Mouse (Mus musculus): Measurements from ENCODE around the gene Scarb1. TPM values are rescaled to one million over a fixed set of nuclear protein-coding genes. Genes with fewer than 3 reads are reported as not detected.

The Scarb1 gene
- polyA plus RNA-seq, 1 experiment, result 16.8 TPM

DNA sequence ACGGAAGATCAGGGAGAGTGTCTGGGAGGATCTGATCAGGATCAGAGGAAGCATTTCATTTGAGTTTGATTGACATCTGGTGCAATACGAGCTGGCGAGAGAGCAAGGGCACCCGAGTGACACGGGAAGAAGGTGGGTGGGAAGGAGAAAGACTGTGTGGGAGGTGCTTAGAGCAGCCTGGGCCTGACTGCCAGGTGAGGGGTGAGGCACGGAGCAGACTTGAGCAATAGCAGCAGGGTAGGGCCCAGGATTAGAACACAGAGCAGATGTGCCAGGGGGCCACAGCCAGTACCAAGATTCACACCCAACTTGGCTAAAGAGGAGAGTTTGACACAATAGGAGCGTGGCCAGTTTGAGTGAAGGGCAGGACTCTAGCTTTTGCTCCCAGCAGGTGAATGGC lies 47.9 kb downstream of the Scarb1 start:
- TF ChIP-seq POLR2A (IDR thresholded peaks at IDR 0.05; ENCODE audit: borderline replicate concordance, insufficient read depth, low read length) (no peak), CTCF (IDR thresholded peaks at IDR 0.05; ENCODE audit: borderline replicate concordance, insufficient read depth, low read depth, low read length) (no peak)
- Histone ChIP-seq H3K27me3 (ENCODE audit: control insufficient read depth, insufficient read depth, low read length) (no peaks in the 10 kb centered on the region), H3K27ac (ENCODE audit: insufficient read depth, low read length) (no peak overlapping the region), H3K4me1 (ENCODE audit: control insufficient read depth, insufficient read depth, low read length) (no peaks in the 10 kb centered on the region), H3K4me3 (replicated peaks; ENCODE audit: insufficient read depth, low read depth, low read length) (no peak overlapping the region)
- DNase-seq, result no peak
- WGBS, result 50% methylated on average over 7 of the region's 7 CpGs

DNA sequence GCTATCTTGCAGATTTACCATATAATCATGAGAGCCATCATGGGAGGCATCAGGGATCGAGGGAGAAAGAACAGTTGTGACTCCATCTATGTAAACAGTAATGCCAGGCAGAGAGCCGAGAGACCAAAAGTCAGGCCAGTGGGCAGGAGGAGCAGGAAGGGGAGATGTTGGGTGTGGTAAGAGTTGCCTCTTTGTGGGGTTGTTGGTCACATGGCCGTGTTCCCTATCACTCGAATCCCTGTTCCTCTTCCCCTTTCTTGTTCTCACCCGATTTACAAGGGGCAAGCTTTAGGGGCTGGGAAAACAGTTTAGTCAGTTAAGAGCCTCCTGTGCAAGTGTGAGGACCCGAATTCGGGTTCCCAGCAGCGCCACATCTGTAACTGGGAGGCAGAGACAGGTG lies 49.0 kb downstream of the Scarb1 start:
- no peak for DNase-seq
- Histone ChIP-seq H3K27ac (ENCODE audit: insufficient read depth, low read length) (no peak overlapping the region), H3K4me3 (replicated peaks; ENCODE audit: insufficient read depth, low read depth, low read length) (no peak overlapping the region), H3K4me1 (ENCODE audit: control insufficient read depth, insufficient read depth, low read length) (no peaks in the 10 kb centered on the region), H3K27me3 (ENCODE audit: control insufficient read depth, insufficient read depth, low read length) (no peaks in the 10 kb centered on the region)
- TF ChIP-seq CTCF (IDR thresholded peaks at IDR 0.05; ENCODE audit: borderline replicate concordance, insufficient read depth, low read depth, low read length) (no peak), POLR2A (IDR thresholded peaks at IDR 0.05; ENCODE audit: borderline replicate concordance, insufficient read depth, low read length) (no peak)
- WGBS, result 82% methylated on average over 8 of the region's 8 CpGs

DNA sequence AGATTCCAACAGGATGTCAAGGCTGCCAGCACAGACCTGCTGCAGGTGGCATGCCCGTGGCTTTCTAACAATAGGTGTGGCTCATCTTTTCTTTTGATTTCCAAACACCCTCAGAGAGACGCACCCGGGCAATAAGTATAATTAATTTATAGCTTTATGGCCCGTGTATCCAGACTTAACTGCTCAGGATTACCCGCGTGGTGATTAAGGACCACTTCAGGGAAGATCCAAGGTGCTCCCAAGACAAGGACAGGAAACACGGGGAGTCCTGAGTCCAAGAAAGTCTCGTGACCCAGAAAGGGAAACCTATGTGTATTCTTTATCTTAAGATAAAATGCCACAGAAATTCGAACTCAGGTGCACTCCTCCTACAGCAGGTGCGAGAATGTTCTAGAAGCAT lies 49.5 kb downstream of the Scarb1 start:
- H3K4me3 ChIP-seq (replicated peaks; ENCODE audit: insufficient read depth, low read depth, low read length), result no peak overlapping the region
- H3K4me1 ChIP-seq (ENCODE audit: control insufficient read depth, insufficient read depth, low read length), result no peaks in the 10 kb centered on the region
- 88% methylated on average over 10 of the region's 10 CpGs for WGBS
- no peak for DNase-seq
- TF ChIP-seq POLR2A (IDR thresholded peaks at IDR 0.05; ENCODE audit: borderline replicate concordance, insufficient read depth, low read length) (no peak), CTCF (IDR thresholded peaks at IDR 0.05; ENCODE audit: borderline replicate concordance, insufficient read depth, low read depth, low read length) (no peak)
- H3K27me3 ChIP-seq (ENCODE audit: control insufficient read depth, insufficient read depth, low read length), result no peaks in the 10 kb centered on the region
- no peak overlapping the region for H3K27ac ChIP-seq (ENCODE audit: insufficient read depth, low read length)

GRCm38 (mm10) chr5:125287053-125287655 lies 53.7 kb downstream of the Scarb1 start:
- DNase-seq, result no peak
- Histone ChIP-seq H3K4me1 (ENCODE audit: control insufficient read depth, insufficient read depth, low read length) (peaks cover 4% of the 10 kb centered on the region), H3K4me3 (replicated peaks; ENCODE audit: insufficient read depth, low read depth, low read length) (no peak overlapping the region), H3K27me3 (ENCODE audit: control insufficient read depth, insufficient read depth, low read length) (no peaks in the 10 kb centered on the region), H3K27ac (ENCODE audit: insufficient read depth, low read length) (no peak overlapping the region)
- 94% methylated on average over 9 of the region's 9 CpGs for WGBS
- no peak for TF ChIP-seq POLR2A (IDR thresholded peaks at IDR 0.05; ENCODE audit: borderline replicate concordance, insufficient read depth, low read length)
- no peak for TF ChIP-seq CTCF (IDR thresholded peaks at IDR 0.05; ENCODE audit: borderline replicate concordance, insufficient read depth, low read depth, low read length)

DNA sequence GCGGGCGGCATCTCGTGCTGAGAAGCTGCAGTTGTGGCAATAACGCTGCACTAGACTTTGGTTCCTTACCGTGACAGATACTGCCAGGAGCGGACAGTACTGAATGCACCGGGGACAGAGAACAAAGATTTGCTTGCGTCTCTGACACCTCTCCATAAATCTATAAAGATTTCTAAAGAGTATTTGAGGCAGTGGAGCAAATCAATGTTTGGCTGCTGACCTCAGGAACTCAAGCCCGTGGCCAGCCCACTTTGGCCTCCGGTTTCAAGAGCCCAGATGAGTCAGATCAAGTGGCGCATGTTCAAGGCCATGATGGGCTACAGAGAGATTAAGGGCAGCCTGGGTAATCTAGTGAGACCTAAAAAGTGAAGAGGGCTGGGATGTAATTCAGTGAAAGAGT lies 54.8 kb downstream of the Scarb1 start:
- H3K27me3 ChIP-seq (ENCODE audit: control insufficient read depth, insufficient read depth, low read length), result no peaks in the 10 kb centered on the region
- H3K4me3 ChIP-seq (replicated peaks; ENCODE audit: insufficient read depth, low read depth, low read length), result no peak overlapping the region
- peaks cover 4% of the 10 kb centered on the region for H3K4me1 ChIP-seq (ENCODE audit: control insufficient read depth, insufficient read depth, low read length)
- 86% methylated on average over 11 of the region's 11 CpGs for WGBS
- TF ChIP-seq CTCF (IDR thresholded peaks at IDR 0.05; ENCODE audit: borderline replicate concordance, insufficient read depth, low read depth, low read length) (no peak), POLR2A (IDR thresholded peaks at IDR 0.05; ENCODE audit: borderline replicate concordance, insufficient read depth, low read length) (no peak)
- no peak for DNase-seq
- no peak overlapping the region for H3K27ac ChIP-seq (ENCODE audit: insufficient read depth, low read length)

GRCm38 (mm10) chr5:125283748-125284640 lies 56.9 kb downstream of the Scarb1 start:
- Histone ChIP-seq H3K27ac (ENCODE audit: insufficient read depth, low read length) (no peak overlapping the region), H3K4me3 (replicated peaks; ENCODE audit: insufficient read depth, low read depth, low read length) (peak overlapping the region; percentile 48), H3K27me3 (ENCODE audit: control insufficient read depth, insufficient read depth, low read length) (no peaks in the 10 kb centered on the region), H3K4me1 (ENCODE audit: control insufficient read depth, insufficient read depth, low read length) (peaks cover 4% of the 10 kb centered on the region)
- no peak for TF ChIP-seq CTCF (IDR thresholded peaks at IDR 0.05; ENCODE audit: borderline replicate concordance, insufficient read depth, low read depth, low read length)
- TF ChIP-seq POLR2A (IDR thresholded peaks at IDR 0.05; ENCODE audit: borderline replicate concordance, insufficient read depth, low read length), result no peak
- 14% methylated on average over 35 of the region's 35 CpGs for WGBS
- peak; percentile 61 to 72 for DNase-seq

GRCm38 (mm10) chr5:125279216-125279615 lies 61.7 kb downstream of the Scarb1 start:
- no peak overlapping the region for H3K4me3 ChIP-seq (replicated peaks; ENCODE audit: insufficient read depth, low read depth, low read length)
- no peak overlapping the region for H3K27ac ChIP-seq (ENCODE audit: insufficient read depth, low read length)
- no peak for DNase-seq
- TF ChIP-seq CTCF (IDR thresholded peaks at IDR 0.05; ENCODE audit: borderline replicate concordance, insufficient read depth, low read depth, low read length) (no peak), POLR2A (IDR thresholded peaks at IDR 0.05; ENCODE audit: borderline replicate concordance, insufficient read depth, low read length) (no peak)
- H3K27me3 ChIP-seq (ENCODE audit: control insufficient read depth, insufficient read depth, low read length), result no peaks in the 10 kb centered on the region
- H3K4me1 ChIP-seq (ENCODE audit: control insufficient read depth, insufficient read depth, low read length), result peaks cover 21% of the 10 kb centered on the region
- WGBS, result 60% methylated on average over 7 of the region's 7 CpGs

DNA sequence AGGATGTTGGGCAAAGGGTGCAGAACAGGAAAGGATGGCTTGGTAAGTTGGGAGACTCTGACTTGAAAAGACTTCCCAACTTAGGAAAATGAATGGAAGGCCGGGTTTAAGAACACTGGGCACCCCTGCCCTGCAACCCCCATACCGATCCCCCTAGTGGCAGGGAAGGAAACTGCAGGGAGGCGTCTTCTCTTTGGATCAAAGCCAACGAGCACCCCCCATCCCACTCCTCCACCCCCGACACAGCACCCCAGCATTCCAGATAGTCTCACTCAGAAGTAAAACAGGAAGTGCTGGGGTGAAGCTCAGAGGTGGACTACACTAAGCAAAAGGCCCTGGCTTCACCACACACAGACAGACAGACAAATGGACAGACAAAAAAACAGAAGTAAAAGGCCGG lies 62.6 kb downstream of the Scarb1 start:
- no peaks in the 10 kb centered on the region for H3K27me3 ChIP-seq (ENCODE audit: control insufficient read depth, insufficient read depth, low read length)
- no peak overlapping the region for H3K4me3 ChIP-seq (replicated peaks; ENCODE audit: insufficient read depth, low read depth, low read length)
- 34% methylated on average over 6 of the region's 6 CpGs for WGBS
- no peak for DNase-seq
- no peak overlapping the region for H3K27ac ChIP-seq (ENCODE audit: insufficient read depth, low read length)
- H3K4me1 ChIP-seq (ENCODE audit: control insufficient read depth, insufficient read depth, low read length), result peaks cover 17% of the 10 kb centered on the region
- peak; percentile 51; the same call in 1 of the 2 replicates for TF ChIP-seq CTCF (IDR thresholded peaks at IDR 0.05; ENCODE audit: borderline replicate concordance, insufficient read depth, low read depth, low read length)
- TF ChIP-seq POLR2A (IDR thresholded peaks at IDR 0.05; ENCODE audit: borderline replicate concordance, insufficient read depth, low read length), result no peak

All from cerebellum, adult 2 months (tissue).